Mouse (Mus musculus) B cell, adult (primary cell): ENCODE data around the gene Tmem151a. TPM values are rescaled to one million over a fixed set of nuclear protein-coding genes. Genes with fewer than 3 reads are reported as not detected.

Experiments
- total RNA-seq: library from RNA; stranded (reverse); gene quantifications from 4 replicates; pipeline ENCODE4 v1.2.4, GENCODE M21; 2023; ENCODE audit not compliant: inconsistent age

Gene Tmem151a
- 0.13 to 0.96 TPM in 2 of 4 replicates, not detected in the others for total RNA-seq

GRCm38 (mm10) chr19:5085145-5085863 lies at the start of gene Tmem151a:
Tmem151a (minus strand) TSS chr19:5085531.

DNA sequence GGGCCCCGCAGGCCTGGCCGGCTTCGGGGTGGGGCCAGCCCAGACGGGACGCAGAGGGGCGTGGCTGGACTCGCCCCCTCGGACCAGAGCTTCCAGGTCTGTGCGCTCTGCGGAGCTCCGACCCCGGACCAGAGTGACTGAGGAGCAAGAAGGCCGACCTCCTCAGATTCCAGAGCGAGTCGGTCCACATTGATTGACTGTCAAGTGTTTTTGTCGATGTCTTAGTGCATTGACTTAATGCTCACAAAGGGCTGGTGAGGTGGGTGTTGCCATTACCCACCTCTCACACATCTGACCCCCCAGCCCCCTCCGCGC lies 33.0 kb upstream of the Tmem151a start, which contains the start of gene Klc2:
Gene Klc2, minus strand, starts transcription at position 177 of the 315 bp plus-strand sequence.

DNA sequence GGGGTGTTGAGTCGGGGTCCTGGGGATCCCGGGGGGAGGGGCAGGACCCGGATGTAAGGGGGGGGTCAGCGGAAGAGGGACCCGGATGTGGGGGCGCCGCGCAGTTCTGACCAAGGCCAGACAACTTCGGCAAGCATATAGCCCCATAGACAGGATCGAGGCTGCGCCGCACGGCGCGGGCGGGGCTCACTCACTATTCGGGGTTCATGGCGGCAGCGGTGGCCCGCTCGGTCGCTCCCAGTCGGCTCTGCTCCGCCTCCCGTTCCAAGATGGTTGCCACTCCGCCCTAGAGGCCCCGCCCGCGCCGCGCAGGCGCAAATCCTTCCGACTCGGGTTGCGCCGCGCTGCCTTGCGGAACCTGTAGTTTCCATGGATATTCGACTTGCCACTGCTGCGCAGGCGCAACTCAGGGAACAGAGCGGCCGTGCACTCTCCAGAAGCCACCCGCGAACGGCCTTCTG lies 21.4 kb upstream of the Tmem151a start, which contains the start of gene Rab1b:
Gene Rab1b, minus strand, starts transcription at position 342 of the 461 bp plus-strand sequence.

DNA sequence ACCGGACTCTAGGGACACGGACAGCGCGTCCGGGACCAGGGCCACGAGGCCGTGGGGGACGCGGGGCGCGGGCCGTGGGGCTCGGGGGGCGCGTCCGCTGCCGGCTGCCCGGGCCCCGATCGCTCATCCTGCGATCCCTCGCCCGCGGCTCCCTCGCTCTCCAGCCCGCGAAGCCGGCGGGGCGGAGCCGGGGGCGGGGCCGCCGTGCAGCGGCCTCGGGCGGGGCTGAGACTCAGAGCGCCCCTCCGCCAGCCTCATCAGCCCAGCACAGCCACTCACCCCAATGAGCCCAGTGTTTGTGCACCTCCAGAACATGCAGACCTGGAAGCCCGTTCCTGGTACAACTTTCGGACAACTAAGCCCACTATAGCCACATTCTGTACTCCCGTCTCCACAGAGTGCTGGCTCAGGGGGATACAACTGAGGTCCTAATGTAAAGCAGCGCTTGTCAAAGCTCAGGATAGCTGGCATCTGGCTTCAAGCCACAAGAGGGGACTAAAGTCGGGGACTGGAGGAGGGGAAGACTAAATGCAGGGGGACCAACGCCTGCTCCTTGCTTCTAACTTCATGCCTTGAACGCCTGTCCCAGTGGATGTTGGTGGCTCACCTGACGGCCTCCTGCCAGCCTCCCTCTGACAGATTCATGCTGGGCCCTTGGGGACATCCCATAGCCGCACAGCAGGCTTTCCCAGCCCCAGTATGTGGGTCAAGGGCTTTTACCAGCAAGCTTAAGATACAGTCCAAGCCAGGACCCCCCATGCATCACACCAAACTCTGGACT lies 13.2 kb upstream of the Tmem151a start, which contains the start of gene Cnih2:
Gene Cnih2, minus strand, starts transcription at position 159 of the 781 bp plus-strand sequence.

DNA sequence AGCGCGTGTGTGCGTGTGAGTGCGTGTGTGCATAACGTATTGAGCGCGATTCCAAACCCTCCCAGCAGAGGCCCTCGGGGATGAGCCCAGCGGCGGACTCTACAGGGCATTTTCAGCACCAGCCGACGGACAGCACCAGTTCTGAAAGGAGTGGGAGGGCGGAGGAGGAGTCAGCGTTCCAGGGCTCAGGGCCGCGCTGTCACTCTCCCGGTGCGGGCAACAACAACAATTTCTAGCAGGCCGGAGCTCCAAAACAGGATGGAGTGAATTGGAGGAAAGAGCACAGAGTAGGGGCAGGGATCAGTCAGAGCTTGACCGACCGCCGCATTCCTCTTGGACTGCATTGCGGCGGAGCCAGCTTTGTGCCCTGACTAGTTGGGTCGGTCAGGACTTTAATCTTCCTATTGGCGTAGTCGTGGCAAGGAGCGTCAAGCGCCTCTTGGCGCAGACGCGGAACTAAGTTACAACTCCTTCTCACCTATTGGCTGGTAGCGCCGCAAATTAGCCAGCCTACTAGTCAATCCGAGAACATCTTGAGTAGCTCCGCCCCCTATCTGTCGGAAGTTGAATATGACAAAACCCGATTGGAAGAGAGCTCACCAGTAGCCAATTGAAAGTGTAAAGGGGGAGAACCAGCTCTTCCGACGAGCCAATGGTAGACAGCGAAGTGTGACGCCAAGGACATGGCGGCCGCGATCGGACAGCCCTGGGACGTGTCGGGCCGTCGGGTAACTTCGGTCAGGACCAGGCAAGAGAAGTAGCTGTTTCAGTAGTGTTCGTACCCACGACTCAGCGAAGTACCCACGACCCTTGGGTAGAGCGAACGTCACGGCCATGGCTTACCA lies 2.8 kb upstream of the Tmem151a start, which contains the start of gene Yif1a:
Gene Yif1a, plus strand, starts transcription at position 655 of the 845 bp plus-strand sequence.

GRCm38 (mm10) chr19:5067867-5068569 lies 17.3 kb downstream of the Tmem151a start, which contains the start of gene Cd248:
Cd248 (plus strand) TSS chr19:5068078.

DNA sequence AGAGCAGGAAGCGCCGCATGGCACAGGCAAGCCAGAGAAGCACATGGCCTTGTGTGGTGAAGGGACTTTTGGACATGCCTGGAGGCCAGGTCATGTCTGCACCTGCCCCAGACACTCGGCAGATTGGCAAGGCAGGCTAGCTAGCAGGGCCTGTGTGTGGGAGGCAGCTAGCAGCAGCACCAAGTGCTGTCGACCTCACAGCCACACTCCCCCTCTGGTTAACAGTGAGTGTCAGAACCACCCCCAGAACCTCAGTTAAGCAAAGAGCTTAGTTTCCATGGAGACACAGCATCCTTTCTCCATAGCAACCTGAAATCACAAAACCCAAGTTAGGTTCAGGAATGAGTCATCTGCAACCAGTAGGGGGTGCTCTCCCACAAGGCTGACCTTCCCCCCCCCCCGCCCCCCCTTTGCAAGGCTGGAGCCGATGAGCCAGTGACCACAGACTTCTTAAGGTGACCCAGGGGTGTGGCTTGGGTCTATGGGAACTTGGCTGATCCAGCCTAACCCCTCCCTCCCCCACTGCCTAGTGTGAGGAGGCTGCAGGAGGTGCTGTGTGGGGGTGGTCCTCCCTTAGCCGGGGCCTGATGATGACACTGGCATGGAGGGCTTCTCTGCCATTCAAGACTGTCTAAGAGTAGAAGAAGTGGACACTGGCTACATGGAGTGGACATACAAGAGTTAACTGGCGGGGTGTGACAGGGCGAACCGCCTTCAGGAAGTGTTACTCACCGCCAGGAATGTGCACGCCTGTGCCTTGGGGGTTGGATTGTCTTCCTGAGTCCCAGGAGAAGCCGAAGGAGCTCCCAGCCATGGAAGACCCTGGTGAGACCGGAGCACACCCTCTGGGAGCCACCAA lies 35.1 kb downstream of the Tmem151a start, which contains the start of gene Rin1:
Gene Rin1, plus strand, starts transcription at position 435 of the 859 bp plus-strand sequence.

GRCm38 (mm10) chr19:5040862-5041523 lies 44.3 kb downstream of the Tmem151a start, which contains the start of gene Brms1:
Brms1 (plus strand) TSS chr19:5041354.

DNA sequence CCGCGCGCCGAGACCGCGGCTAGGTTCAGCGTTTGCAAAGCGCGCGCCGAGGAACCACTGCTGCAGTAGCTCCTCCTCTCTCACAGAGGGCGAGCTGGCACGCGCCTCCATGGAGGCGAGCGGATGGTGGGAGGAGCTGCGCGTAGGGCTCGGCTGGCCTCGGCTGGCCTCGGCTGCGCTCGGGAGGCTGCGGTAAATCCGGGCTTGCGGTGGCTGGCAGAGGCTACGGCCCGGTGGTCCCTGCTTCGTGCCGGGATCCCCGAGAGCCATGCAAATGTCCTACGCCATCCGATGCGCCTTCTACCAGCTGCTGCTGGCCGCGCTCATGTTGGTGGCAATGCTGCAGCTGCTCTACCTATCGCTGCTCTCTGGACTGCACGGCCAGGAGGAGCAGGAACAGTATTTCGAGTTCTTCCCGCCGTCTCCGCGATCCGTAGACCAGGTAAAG lies 46.6 kb downstream of the Tmem151a start, which contains the start of the genes B4gat1 and AC124502.3:
Gene B4gat1, plus strand, starts transcription at position 118 of the 448 bp plus-strand sequence.
Gene AC124502.3, plus strand, starts transcription at position 183 of the 448 bp plus-strand sequence.

DNA sequence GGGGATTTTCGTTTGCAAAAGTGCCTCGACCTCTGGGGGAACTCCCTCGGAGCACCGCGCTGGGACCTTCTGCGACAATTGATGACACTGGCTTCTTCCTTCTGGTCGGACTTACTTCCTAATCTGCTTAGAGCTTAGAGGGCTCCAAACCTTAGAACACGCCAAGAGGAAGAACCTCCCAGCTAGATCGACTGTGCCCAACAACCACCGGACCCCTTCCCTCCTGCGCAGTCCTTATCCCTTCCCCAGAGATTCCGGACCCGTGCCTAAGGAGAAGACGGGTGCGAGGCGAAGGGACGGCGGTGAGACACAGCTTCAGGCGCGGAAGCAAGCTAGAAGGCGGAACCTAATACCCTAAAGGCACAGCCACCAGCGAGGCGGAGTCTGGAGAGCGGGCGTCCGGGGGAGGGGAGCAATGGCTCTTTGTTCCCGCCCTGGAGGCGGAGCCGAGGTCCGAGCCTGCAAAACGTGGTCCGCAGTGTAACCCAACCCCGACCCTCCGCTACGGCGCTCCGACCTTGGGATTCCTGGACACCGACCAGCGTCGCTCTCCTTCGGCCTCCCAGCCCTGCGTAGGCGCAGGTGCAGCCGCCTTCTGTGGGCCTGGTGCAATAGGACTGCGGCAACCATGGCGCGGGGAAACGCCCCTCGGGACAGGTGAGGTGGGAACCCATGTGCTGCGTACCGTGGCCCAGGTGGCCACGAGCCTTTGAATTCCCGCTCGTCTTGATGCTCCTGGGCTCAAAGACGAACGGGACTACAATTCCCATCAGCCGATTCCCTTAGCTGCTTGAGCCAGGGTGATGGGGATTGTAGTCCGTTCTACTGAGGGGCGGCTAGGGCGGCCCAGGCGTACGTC lies 61.5 kb downstream of the Tmem151a start, which contains the start of gene Slc29a2:
Gene Slc29a2, plus strand, starts transcription at position 240 of the 859 bp plus-strand sequence.

Other genes with a start within 250 kb of the Tmem151a start
- 22.2 to 26.6 TPM (median 24.0 TPM) in 4 replicates for gene Ccs, start 246.2 kb downstream of the Tmem151a start, total RNA-seq
- not detected in 4 replicates for gene Ccdc87, start 246.2 kb downstream of the Tmem151a start, total RNA-seq
- 0.63 to 1.5 TPM (median 1.4 TPM) in 3 of 4 replicates, not detected in the other for gene Ctsf, start 230.4 kb downstream of the Tmem151a start, total RNA-seq
- not detected in 4 replicates for gene Actn3, start 207.6 kb downstream of the Tmem151a start, total RNA-seq
- 7.2 to 12.1 TPM (median 9.8 TPM) in 4 replicates for gene Zdhhc24, start 206.9 kb downstream of the Tmem151a start, total RNA-seq
- 2.5 to 5.7 TPM (median 2.9 TPM) in 4 replicates for gene Bbs1, start 178.9 kb downstream of the Tmem151a start, total RNA-seq
- 71.4 to 78.7 TPM (median 76.1 TPM) in 4 replicates for gene Dpp3, start 157.2 kb downstream of the Tmem151a start, total RNA-seq
- 1.1 to 4.0 TPM (median 1.6 TPM) in 4 replicates for gene Peli3, start 142.4 kb downstream of the Tmem151a start, total RNA-seq
- 31.3 to 42.8 TPM (median 37.5 TPM) in 4 replicates for gene Mrpl11, start 123.4 kb downstream of the Tmem151a start, total RNA-seq
- 0.22 TPM in 1 of 4 replicates, not detected in the others for gene Npas4, start 95.2 kb downstream of the Tmem151a start, total RNA-seq
- 2.3 to 4.6 TPM (median 3.6 TPM) in 4 replicates for gene Slc29a2, start 61.7 kb downstream of the Tmem151a start, total RNA-seq
- gene B4gat1, start 46.7 kb downstream of the Tmem151a start, total RNA-seq, result 1.0 to 3.7 TPM (median 2.2 TPM) in 4 replicates
- gene AC124502.3, start 46.6 kb downstream of the Tmem151a start, total RNA-seq, result 2.1 to 4.3 TPM (median 3.1 TPM) in 4 replicates
- gene Brms1, start 44.2 kb downstream of the Tmem151a start, total RNA-seq, result 59.2 to 67.2 TPM (median 63.0 TPM) in 4 replicates
- 1.8 to 3.9 TPM (median 3.1 TPM) in 4 replicates for gene Rin1, start 35.0 kb downstream of the Tmem151a start, total RNA-seq
- gene Cd248, start 17.5 kb downstream of the Tmem151a start, total RNA-seq, result 0.18 TPM in 1 of 4 replicates, not detected in the others
- gene Yif1a, start 3.0 kb upstream of the Tmem151a start, total RNA-seq, result 30.3 to 38.1 TPM (median 35.5 TPM) in 4 replicates
- gene Cnih2, start 13.0 kb upstream of the Tmem151a start, total RNA-seq, result 0.78 to 1.9 TPM (median 1.5 TPM) in 4 replicates
- 101 to 112 TPM (median 105 TPM) in 4 replicates for gene Rab1b, start 21.5 kb upstream of the Tmem151a start, total RNA-seq
- gene Klc2, start 33.0 kb upstream of the Tmem151a start, total RNA-seq, result 34.5 to 38.0 TPM (median 36.7 TPM) in 4 replicates
- gene Pacs1, start 187.6 kb upstream of the Tmem151a start, total RNA-seq, result 72.2 to 78.0 TPM (median 74.1 TPM) in 4 replicates
- gene Sf3b2, start 209.9 kb upstream of the Tmem151a start, total RNA-seq, result 317 to 332 TPM (median 327 TPM) in 4 replicates
- gene Gal3st3, start 212.8 kb upstream of the Tmem151a start, total RNA-seq, result not detected in 4 replicates